ENCODE assay signal across 19 mouse cellular contexts in the genomic region with DNA sequence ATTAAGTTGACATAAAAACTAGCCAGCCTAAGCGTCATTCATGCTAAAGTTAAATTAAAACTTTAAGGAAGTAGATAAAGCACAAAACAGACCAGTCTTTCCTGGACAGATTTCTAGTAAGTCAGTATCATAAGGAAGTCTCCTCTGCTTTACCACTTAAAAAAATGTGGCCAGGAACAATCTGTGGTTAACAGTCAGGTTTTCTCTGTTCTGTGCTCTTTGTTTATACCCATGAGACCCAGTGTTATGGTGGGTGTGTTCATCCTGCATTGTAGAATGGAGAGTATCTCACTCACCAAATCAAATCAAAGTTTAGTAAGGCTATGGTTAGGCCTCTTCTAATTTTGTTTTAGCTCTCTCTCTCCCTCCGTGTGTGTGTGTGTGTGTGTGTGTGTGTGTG. TPM values are rescaled to one million over a fixed set of nuclear protein-coding genes. Genes with fewer than 3 reads are reported as not detected.
DNase-seq lines count a peak whose midpoint lies in the region; ATAC-seq and TF ChIP-seq lines count a peak whose summit lies in the region.
"Had no signal": no experiment of that assay in that cellular context is flagged by ENCODE, and none has a peak within 500 bp of the region (broad histone marks: within the 10 kb centered on the region; RNA-seq: fewer than 3 reads in every experiment).

No protein-coding gene starts in this region.

- WGBS in liver, embryonic 14.5 days (ENCODE audit: insufficient replicate concordance) = 20% methylated on average over 2 of the region's 2 CpGs
- WGBS in small intestine, adult 2 months = 25% methylated on average over 2 of the region's 2 CpGs
- 44% methylated on average over 2 of the region's 2 CpGs for WGBS in kidney, adult 2 months
- 85% methylated on average over 2 of the region's 2 CpGs for WGBS in cerebellum, adult 2 months

- H3K9me3 ChIP-seq in liver, embryonic 14.5 days (ENCODE audit: control insufficient read depth, low read length) = no peaks in the 10 kb centered on the region
- H3K9me3 ChIP-seq: embryonic facial prominence, embryonic 15.5 days; forebrain, embryonic 12.5 days; heart, embryonic 15.5 days; hindbrain, embryonic 12.5 days; midbrain, embryonic 12.5 days had no signal

- no peak for TF ChIP-seq CTCF in liver, embryonic 14.5 days (IDR thresholded peaks at IDR 0.05; ENCODE audit: low read depth)
- no peak for TF ChIP-seq CTCF in small intestine, adult 2 months (IDR thresholded peaks at IDR 0.05; ENCODE audit: extremely low read depth, insufficient read length, insufficient replicate concordance, low read depth, low read length)
- no peak for TF ChIP-seq CTCF in kidney, adult 2 months (conservative IDR thresholded peaks at IDR 0.05; ENCODE audit: insufficient read depth, insufficient read length, low read depth, low read length)
- TF ChIP-seq CTCF in cerebellum, adult 2 months (IDR thresholded peaks at IDR 0.05; ENCODE audit: borderline replicate concordance, insufficient read depth, low read depth, low read length) = no peak

- H3K27ac ChIP-seq in liver, embryonic 14.5 days = peak overlapping the region; percentile 16
- peak overlapping the region; percentile 43 for H3K27ac ChIP-seq in small intestine, adult 2 months (ENCODE audit: insufficient read depth, low read depth, low read length)
- no peak overlapping the region for H3K27ac ChIP-seq in kidney, adult 2 months (ENCODE audit: insufficient read depth, low read depth, low read length)
- no peak overlapping the region for H3K27ac ChIP-seq in cerebellum, adult 2 months (ENCODE audit: insufficient read depth, low read length)
- H3K27ac ChIP-seq: embryonic facial prominence, embryonic 15.5 days; forebrain, embryonic 12.5 days; heart, embryonic 15.5 days; hindbrain, embryonic 12.5 days; kidney, postnatal 0 days; midbrain, embryonic 12.5 days had no signal

- H3K4me2 ChIP-seq in liver, embryonic 14.5 days (ENCODE audit: low read depth) = no peak overlapping the region
- H3K4me2 ChIP-seq: embryonic facial prominence, embryonic 15.5 days; forebrain, embryonic 12.5 days; heart, embryonic 15.5 days; hindbrain, embryonic 12.5 days; midbrain, embryonic 12.5 days had no signal

- no peaks in the 10 kb centered on the region for H3K36me3 ChIP-seq in liver, embryonic 14.5 days (replicated peaks; ENCODE audit: control insufficient read depth, insufficient read depth, low read depth)
- no peaks in the 10 kb centered on the region for H3K36me3 ChIP-seq in small intestine, adult 2 months (ENCODE audit: control insufficient read depth, insufficient read depth, low read length)
- no peaks in the 10 kb centered on the region for H3K36me3 ChIP-seq in kidney, adult 2 months (ENCODE audit: control insufficient read depth, insufficient read depth, low read length)
- H3K36me3 ChIP-seq: embryonic facial prominence, embryonic 15.5 days; forebrain, embryonic 12.5 days; heart, embryonic 15.5 days; hindbrain, embryonic 12.5 days; midbrain, embryonic 12.5 days had no signal

- TF ChIP-seq POLR2A in small intestine, adult 2 months (IDR thresholded peaks at IDR 0.05; ENCODE audit: low read depth, low read length) = no peak
- TF ChIP-seq POLR2A in kidney, adult 2 months (IDR thresholded peaks at IDR 0.05; ENCODE audit: low read depth, low read length) = no peak
- no peak for TF ChIP-seq POLR2A in cerebellum, adult 2 months (IDR thresholded peaks at IDR 0.05; ENCODE audit: borderline replicate concordance, insufficient read depth, low read length)

- H3K27me3 ChIP-seq in liver, embryonic 14.5 days (ENCODE audit: control insufficient read depth, insufficient read depth, low read length) = no peaks in the 10 kb centered on the region
- H3K27me3 ChIP-seq in small intestine, adult 2 months (ENCODE audit: control insufficient read depth, insufficient read depth, low read length) = no peaks in the 10 kb centered on the region
- H3K27me3 ChIP-seq in kidney, adult 2 months (replicated peaks; ENCODE audit: control insufficient read depth, insufficient read depth, low read length) = no peaks in the 10 kb centered on the region
- no peaks in the 10 kb centered on the region for H3K27me3 ChIP-seq in cerebellum, adult 2 months (ENCODE audit: control insufficient read depth, insufficient read depth, low read length)
- H3K27me3 ChIP-seq: embryonic facial prominence, embryonic 15.5 days; forebrain, embryonic 12.5 days; heart, embryonic 15.5 days; hindbrain, embryonic 12.5 days; midbrain, embryonic 12.5 days; Patski had no signal

- no peak for ATAC-seq in liver, embryonic 14.5 days (ENCODE audit: insufficient read depth)
- peak; percentile 32 for ATAC-seq in granulocyte monocyte progenitor cell, adult 5-6 weeks (replicated peaks; ENCODE audit: poor library complexity, severe bottlenecking)
- ATAC-seq: intestine, embryonic 16.5 days; Patski had no signal

- H3K4me3 ChIP-seq in liver, embryonic 14.5 days (ENCODE audit: insufficient read depth in 1 of 2, low read depth in 2 of 2, low read length in 2 of 2) = no peak overlapping the region
- H3K4me3 ChIP-seq in small intestine, adult 2 months (ENCODE audit: low read depth, low read length) = no peak overlapping the region
- no peak overlapping the region for H3K4me3 ChIP-seq in kidney, adult 2 months (ENCODE audit: insufficient read depth, low read depth, low read length)
- H3K4me3 ChIP-seq in cerebellum, adult 2 months (replicated peaks; ENCODE audit: insufficient read depth, low read depth, low read length) = no peak overlapping the region
- H3K4me3 ChIP-seq: embryonic facial prominence, embryonic 15.5 days; forebrain, embryonic 12.5 days; heart, embryonic 15.5 days; hindbrain, embryonic 12.5 days; midbrain, embryonic 12.5 days; myocyte had no signal

- peaks cover 26 to 41% of the 10 kb centered on the region in 2 experiments for H3K4me1 ChIP-seq in liver, embryonic 14.5 days (replicated peaks; ENCODE audit: control insufficient read depth in 2 of 2, insufficient read depth in 2 of 2, low read length in 1 of 2)
- H3K4me1 ChIP-seq in small intestine, adult 2 months (ENCODE audit: control insufficient read depth, insufficient read depth, insufficient read length, low read length) = peaks cover 20% of the 10 kb centered on the region; the same call in 1 of the 2 replicates
- peaks cover 5% of the 10 kb centered on the region; the same call in 1 of the 2 replicates for H3K4me1 ChIP-seq in kidney, adult 2 months (ENCODE audit: control insufficient read depth, insufficient read depth, low read length)
- peaks cover 3% of the 10 kb centered on the region for H3K4me1 ChIP-seq in cerebellum, adult 2 months (ENCODE audit: control insufficient read depth, insufficient read depth, low read length)

- H3K9ac ChIP-seq in liver, embryonic 14.5 days (replicated peaks) = no peak overlapping the region
- H3K9ac ChIP-seq: embryonic facial prominence, embryonic 15.5 days; forebrain, embryonic 12.5 days; heart, embryonic 15.5 days; hindbrain, embryonic 12.5 days; midbrain, embryonic 12.5 days had no signal

- no peak for TF ChIP-seq EP300 in liver, embryonic 14.5 days (IDR thresholded peaks at IDR 0.05; ENCODE audit: low read depth)

- no peak for DNase-seq in liver, embryonic 14.5 days (ENCODE audit: low read depth in 3 of 3, low spot score in 3 of 3)
- DNase-seq in liver = no peak
- DNase-seq in CD8-positive naive resting alpha-beta T cell, adult 2 months (ENCODE audit: low read depth in 2 of 2, low spot score in 2 of 2) = peak; percentile 31 to 42
- DNase-seq in adrenal gland, adult 8-10 months = no peak
- no peak for DNase-seq in kidney, adult 2 months
- no peak for DNase-seq in cerebellum, adult 2 months
- DNase-seq: cerebellum, adult 18-20 months; lung, postnatal 14 days had no signal

RNA-seq across cellular contexts. Expression of a gene that starts 3.7 kb away (rescaled TPM):
- polyA plus RNA-seq in liver, embryonic 14.5 days (2012; rRNA removed) = 3.9 and 4.9 TPM in 2 replicates
- 5.8 and 5.9 TPM in 2 replicates for polyA plus RNA-seq in liver, embryonic 14.5 days (2014; fragmentation: Nextera tagmentation; extraction: Ambion mirVana)
- total RNA-seq in granulocyte monocyte progenitor cell, adult 5-6 weeks (2014; fragmentation: Nextera tagmentation) = 24.9 and 31.7 TPM in 2 replicates
- total RNA-seq in granulocyte monocyte progenitor cell, adult 5-6 weeks (2017) = 15.8 and 21.1 TPM in 2 replicates
- polyA plus RNA-seq in small intestine, adult 2 months (2012; rRNA removed) = 27.4 and 52.7 TPM in 2 replicates
- 10 to 100 TPM; 32.3 to 57.3 (median 43.9) TPM for total RNA-seq in adrenal gland, adult 8-10 months (2022)
- 33.3 and 35.1 TPM in 2 replicates for polyA plus RNA-seq in kidney, adult 2 months (2012; rRNA removed)
- 56.8 and 57.3 TPM in 2 replicates for polyA plus RNA-seq in cerebellum, adult 2 months (2012; rRNA removed)

RNA-seq across cellular contexts. Expression of a gene that starts 4.7 kb away (rescaled TPM):
- polyA plus RNA-seq in liver, embryonic 14.5 days (2012; rRNA removed) = 10.1 and 12.8 TPM in 2 replicates
- 15.3 and 17.0 TPM in 2 replicates for polyA plus RNA-seq in liver, embryonic 14.5 days (2014; fragmentation: Nextera tagmentation; extraction: Ambion mirVana)
- 3.0 and 7.8 TPM in 2 replicates for total RNA-seq in granulocyte monocyte progenitor cell, adult 5-6 weeks (2014; fragmentation: Nextera tagmentation)
- 5.6 and 7.4 TPM in 2 replicates for total RNA-seq in granulocyte monocyte progenitor cell, adult 5-6 weeks (2017)
- polyA plus RNA-seq in small intestine, adult 2 months (2012; rRNA removed) = 1.6 and 4.4 TPM in 2 replicates
- 1 to 10 TPM; 6.6 to 9.8 (median 7.8) TPM for total RNA-seq in adrenal gland, adult 8-10 months (2022)
- polyA plus RNA-seq in kidney, adult 2 months (2012; rRNA removed) = 6.2 and 7.0 TPM in 2 replicates
- 5.7 and 6.1 TPM in 2 replicates for polyA plus RNA-seq in cerebellum, adult 2 months (2012; rRNA removed)

Comparison
In these comparisons a context has a peak if more than half of its experiments do, and no peak if none do; other contexts are left out.
1. DNase-seq: peak in CD8-positive naive resting alpha-beta T cell, adult 2 months (2 of 2); none in liver, embryonic 14.5 days (0 of 3), liver (single experiment), adrenal gland, adult 8-10 months (single experiment), kidney, adult 2 months (single experiment) and cerebellum, adult 2 months (0 of 2).
2. H3K27ac ChIP-seq: peak in liver, embryonic 14.5 days (single experiment) and small intestine, adult 2 months (single experiment); none in kidney, adult 2 months (single experiment) and cerebellum, adult 2 months (single experiment).